Mouse (Mus musculus) forebrain, embryonic 15.5 days (tissue): ENCODE results near the gene Kremen1. TPM values are rescaled to one million over a fixed set of nuclear protein-coding genes. Genes with fewer than 3 reads are reported as not detected.

Experiments
- ATAC-seq: fragments of 200-750 bp; cut with Nextera tagmentation; replicated peaks from 2 replicates; pipeline ENCODE4 v1.8.0; 2017; ENCODE audit warnings: mild to moderate bottlenecking, moderate TSS enrichment, moderate library complexity
- H3K27ac ChIP-seq: fragments of 300-500 bp; sonication (generic); replicated peaks from 2 replicates; pipeline ENCODE4 v1.5.1; 2015; ENCODE audit warnings: mild to moderate bottlenecking, inconsistent platforms
- H3K27me3 ChIP-seq: fragments of 300-500 bp; sonication (generic); 2 replicates; pipeline ENCODE4 v1.6.1; 2015; ENCODE audit warnings: inconsistent platforms
- H3K36me3 ChIP-seq: fragments of 300-500 bp; sonication (generic); 2 replicates; pipeline ENCODE4 v1.6.1; 2015; ENCODE audit warnings: mild to moderate bottlenecking, inconsistent platforms
- H3K4me1 ChIP-seq: fragments of 300-500 bp; sonication (generic); 2 replicates; pipeline ENCODE4 v1.6.1; 2015; ENCODE audit warnings: inconsistent platforms
- H3K4me2 ChIP-seq: fragments of 300-500 bp; sonication (generic); replicated peaks from 2 replicates; pipeline ENCODE4 v1.6.1; 2015; ENCODE audit warnings: mild to moderate bottlenecking, inconsistent platforms
- H3K4me3 ChIP-seq: fragments of 300-500 bp; sonication (generic); 2 replicates; pipeline ENCODE4 v1.5.1; 2015; ENCODE audit warnings: mild to moderate bottlenecking, inconsistent platforms
- H3K9ac ChIP-seq: fragments of 300-500 bp; sonication (generic); replicated peaks from 2 replicates; pipeline ENCODE4 v1.6.1; 2015; ENCODE audit warnings: mild to moderate bottlenecking, inconsistent platforms
- H3K9me3 ChIP-seq: fragments of 300-500 bp; sonication (generic); 2 replicates; pipeline ENCODE4 v1.6.1; 2016; ENCODE audit warnings: inconsistent platforms
- WGBS: fragments of 180-500 bp; shearing (Covaris S2); methylation state at CpG from one replicate; pipeline ENCODE4 v1.1.7; 2015; ENCODE audit warnings: mixed read lengths; 5-methylcytosine and 5-hydroxymethylcytosine counted together
- polyA plus RNA-seq: library from polyadenylated mRNA; unstranded; fragments of >200 nt; fragmentation: Nextera tagmentation; extraction: Ambion mirVana; gene quantifications from 2 replicates; pipeline ENCODE4 v1.2.1, GENCODE M21; 2015

Gene Kremen1
- polyA plus RNA-seq, 1 experiment from 2014 or later: 6.5 TPM

- no peak overlapping the region for H3K4me2 ChIP-seq
- H3K27ac ChIP-seq: no peak overlapping the region
- H3K9ac ChIP-seq: no peak overlapping the region
- H3K36me3 ChIP-seq: no peaks in the 10 kb centered on the region
- H3K9me3 ChIP-seq: no peaks in the 10 kb centered on the region
- H3K27me3 ChIP-seq: no peaks in the 10 kb centered on the region
- 55% methylated on average over 8 of the region's 8 CpGs for WGBS
- peaks cover 4% of the 10 kb centered on the region; the same call in 1 of the 2 replicates for H3K4me1 ChIP-seq
- ATAC-seq: no peak
- no peak overlapping the region for H3K4me3 ChIP-seq
Measured at GRCm38 (mm10) chr11:5179391-5179790, 82.0 kb downstream of the Kremen1 start.

GRCm38 (mm10) chr11:5177171-5177570, 84.2 kb downstream of the Kremen1 start:
- Histone ChIP-seq H3K4me3 (no peak overlapping the region), H3K9me3 (no peaks in the 10 kb centered on the region), H3K27me3 (no peaks in the 10 kb centered on the region), H3K4me1 (no peaks in the 10 kb centered on the region), H3K27ac (no peak overlapping the region), H3K9ac (no peak overlapping the region), H3K36me3 (no peaks in the 10 kb centered on the region), H3K4me2 (no peak overlapping the region)
- ATAC-seq: no peak
- 91% methylated on average over 12 of the region's 12 CpGs for WGBS

- no peak overlapping the region for H3K9ac ChIP-seq
- no peak overlapping the region for H3K4me3 ChIP-seq
- ATAC-seq: no peak
- no peaks in the 10 kb centered on the region for H3K27me3 ChIP-seq
- WGBS: 65% methylated on average over 8 of the region's 8 CpGs
- H3K4me2 ChIP-seq: no peak overlapping the region
- H3K4me1 ChIP-seq: no peaks in the 10 kb centered on the region
- H3K36me3 ChIP-seq: no peaks in the 10 kb centered on the region
- no peaks in the 10 kb centered on the region for H3K9me3 ChIP-seq
- H3K27ac ChIP-seq: no peak overlapping the region
Measured at GRCm38 (mm10) chr11:5176685-5177084, 84.7 kb downstream of the Kremen1 start.

DNA sequence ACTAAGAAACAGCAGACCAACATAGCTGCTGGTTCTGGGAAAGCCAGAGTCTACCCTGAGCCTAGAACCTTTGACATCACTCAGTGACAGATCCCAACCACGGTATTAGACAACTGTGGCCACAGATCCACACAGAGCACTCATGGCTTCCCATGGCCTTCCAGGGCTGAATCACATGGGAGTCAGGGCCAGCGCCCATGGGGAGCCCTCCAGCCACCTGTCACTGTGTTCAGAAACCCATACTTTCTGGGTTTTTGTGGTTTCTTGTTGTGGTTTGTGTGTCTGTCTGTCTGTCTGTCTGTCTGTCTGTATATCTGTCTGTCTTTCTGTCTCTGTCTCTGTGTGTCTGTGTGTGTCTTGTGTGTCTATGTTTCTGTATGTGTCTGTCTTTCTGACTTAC, 85.5 kb downstream of the Kremen1 start:
- WGBS: 93% methylated on average over 2 of the region's 2 CpGs
- no peaks in the 10 kb centered on the region for H3K36me3 ChIP-seq
- H3K27ac ChIP-seq: no peak overlapping the region
- no peaks in the 10 kb centered on the region for H3K4me1 ChIP-seq
- no peak overlapping the region for H3K4me3 ChIP-seq
- no peak overlapping the region for H3K9ac ChIP-seq
- no peak overlapping the region for H3K4me2 ChIP-seq
- H3K9me3 ChIP-seq: no peaks in the 10 kb centered on the region
- no peak for ATAC-seq
- no peaks in the 10 kb centered on the region for H3K27me3 ChIP-seq

DNA sequence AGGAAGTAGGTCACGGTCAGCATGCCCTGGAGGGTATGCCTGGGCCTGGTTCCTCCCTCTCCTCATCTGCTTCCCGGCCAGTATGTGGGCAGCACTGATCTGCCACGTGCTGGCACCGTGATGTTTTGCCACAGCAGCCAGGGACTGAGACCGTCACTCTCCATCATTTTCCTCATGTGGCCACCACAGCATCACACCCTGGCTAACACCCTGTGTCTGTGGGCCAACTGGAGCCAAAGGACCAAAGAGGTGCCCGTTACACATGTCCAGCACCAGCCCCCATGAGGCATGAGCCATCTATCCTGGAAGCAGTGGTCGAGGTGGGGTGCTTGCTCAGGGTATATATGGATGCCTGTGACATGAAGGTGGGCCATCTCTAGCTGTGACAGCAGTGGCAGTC, 86.2 kb downstream of the Kremen1 start:
- 94% methylated on average over 7 of the region's 7 CpGs for WGBS

GRCm38 (mm10) chr11:5172861-5173260, 88.5 kb downstream of the Kremen1 start:
- ATAC-seq: no peak
- Histone ChIP-seq H3K9me3 (no peaks in the 10 kb centered on the region), H3K4me3 (no peak overlapping the region)

More for the DNA sequence above, 86.2 kb downstream of the Kremen1 start:
- no peak for ATAC-seq
- no peaks in the 10 kb centered on the region for H3K4me1 ChIP-seq
- no peak overlapping the region for H3K4me3 ChIP-seq
- no peaks in the 10 kb centered on the region for H3K9me3 ChIP-seq
- H3K9ac ChIP-seq: no peak overlapping the region
- no peaks in the 10 kb centered on the region for H3K27me3 ChIP-seq
- H3K27ac ChIP-seq: no peak overlapping the region
- no peak overlapping the region for H3K4me2 ChIP-seq
- H3K36me3 ChIP-seq: no peaks in the 10 kb centered on the region

DNA sequence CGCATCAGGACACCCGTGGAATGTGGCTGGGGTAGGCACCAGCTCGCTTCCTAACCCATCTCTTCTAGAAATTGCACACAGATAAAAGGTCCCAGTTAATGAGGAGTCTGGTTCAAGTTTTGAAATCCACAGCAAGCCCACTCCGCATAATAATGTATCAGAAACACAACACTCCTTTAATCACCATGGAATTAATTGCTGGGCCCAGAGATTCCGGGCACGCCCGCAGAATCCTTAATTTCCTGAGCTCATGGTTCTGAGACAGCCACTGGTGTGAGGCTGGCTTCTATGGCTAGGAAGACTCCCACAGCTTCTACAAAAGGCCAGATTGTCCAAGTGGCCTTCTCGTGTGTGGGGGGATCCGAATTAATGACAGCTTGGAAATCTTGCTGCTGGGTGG, 94.0 kb downstream of the Kremen1 start:
- H3K4me1 ChIP-seq: peaks cover 40% of the 10 kb centered on the region
- H3K9me3 ChIP-seq: no peaks in the 10 kb centered on the region
- H3K9ac ChIP-seq: no peak overlapping the region
- 21% methylated on average over 9 of the region's 9 CpGs for WGBS
- H3K36me3 ChIP-seq: no peaks in the 10 kb centered on the region
- H3K4me3 ChIP-seq: no peak overlapping the region
- ATAC-seq: peak; percentile 46
- no peak overlapping the region for H3K4me2 ChIP-seq
- peak overlapping the region; percentile 92 for H3K27ac ChIP-seq
- H3K27me3 ChIP-seq: no peaks in the 10 kb centered on the region

More at GRCm38 (mm10) chr11:5172861-5173260, 88.5 kb downstream of the Kremen1 start:
- WGBS: 39% methylated on average over 3 of the region's 3 CpGs
- H3K27ac ChIP-seq: no peak overlapping the region
- H3K27me3 ChIP-seq: no peaks in the 10 kb centered on the region
- H3K4me2 ChIP-seq: no peak overlapping the region
- H3K36me3 ChIP-seq: no peaks in the 10 kb centered on the region
- H3K9ac ChIP-seq: no peak overlapping the region
- peaks cover 1% of the 10 kb centered on the region for H3K4me1 ChIP-seq

- H3K36me3 ChIP-seq: no peaks in the 10 kb centered on the region
- H3K4me2 ChIP-seq: no peak overlapping the region
- no peaks in the 10 kb centered on the region for H3K27me3 ChIP-seq
- peak; percentile 82 for ATAC-seq
- H3K4me3 ChIP-seq: no peak overlapping the region
- H3K4me1 ChIP-seq: peaks cover 40% of the 10 kb centered on the region
- H3K27ac ChIP-seq: peak overlapping the region; percentile 92
- WGBS: 8% methylated on average over 8 of the region's 8 CpGs
- H3K9ac ChIP-seq: no peak overlapping the region
- no peaks in the 10 kb centered on the region for H3K9me3 ChIP-seq
Measured at GRCm38 (mm10) chr11:5165471-5165916, 95.9 kb downstream of the Kremen1 start.

GRCm38 (mm10) chr11:5164310-5164709, 97.0 kb downstream of the Kremen1 start:
- H3K27me3 ChIP-seq: no peaks in the 10 kb centered on the region
- H3K36me3 ChIP-seq: no peaks in the 10 kb centered on the region
- 25% methylated on average over 8 of the region's 8 CpGs for WGBS
- no peak overlapping the region for H3K9ac ChIP-seq
- no peak for ATAC-seq
- H3K4me3 ChIP-seq: no peak overlapping the region
- H3K4me2 ChIP-seq: no peak overlapping the region
- H3K27ac ChIP-seq: peak overlapping the region; percentile 92
- peaks cover 40% of the 10 kb centered on the region for H3K4me1 ChIP-seq
- H3K9me3 ChIP-seq: no peaks in the 10 kb centered on the region

DNA sequence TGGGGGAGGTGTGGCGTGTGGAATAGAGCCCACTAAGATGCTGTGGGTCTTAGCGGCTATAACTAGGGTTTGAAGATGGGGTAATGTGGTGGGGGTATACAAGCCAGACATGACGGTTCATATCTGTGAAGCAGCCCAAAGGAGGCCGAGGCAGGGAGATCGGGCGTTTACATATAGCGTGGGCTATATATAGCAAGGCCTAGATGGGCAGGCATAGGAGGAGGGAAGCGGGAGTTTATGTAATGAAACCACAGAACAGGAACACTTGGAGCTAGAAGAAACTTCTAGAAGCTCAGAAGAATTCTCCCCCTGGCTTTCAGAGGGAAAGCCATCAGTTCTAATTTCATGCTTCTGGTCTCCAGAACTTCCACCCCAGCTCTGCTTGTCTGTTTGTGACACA, 97.9 kb downstream of the Kremen1 start:
- 92% methylated on average over 8 of the region's 8 CpGs for WGBS
- no peak overlapping the region for H3K4me3 ChIP-seq
- H3K36me3 ChIP-seq: no peaks in the 10 kb centered on the region
- no peak overlapping the region for H3K27ac ChIP-seq
- H3K4me1 ChIP-seq: peaks cover 40% of the 10 kb centered on the region
- H3K9me3 ChIP-seq: no peaks in the 10 kb centered on the region
- ATAC-seq: no peak
- no peak overlapping the region for H3K4me2 ChIP-seq
- H3K27me3 ChIP-seq: no peaks in the 10 kb centered on the region
- no peak overlapping the region for H3K9ac ChIP-seq

- H3K4me3 ChIP-seq: no peak overlapping the region
- H3K27me3 ChIP-seq: no peaks in the 10 kb centered on the region
- WGBS: 75% methylated on average over 17 of the region's 17 CpGs
- H3K27ac ChIP-seq: no peak overlapping the region
- H3K36me3 ChIP-seq: no peaks in the 10 kb centered on the region
- H3K9ac ChIP-seq: no peak overlapping the region
- ATAC-seq: no peak
- H3K4me2 ChIP-seq: no peak overlapping the region
- peaks cover 19% of the 10 kb centered on the region for H3K4me1 ChIP-seq
- H3K9me3 ChIP-seq: no peaks in the 10 kb centered on the region
Measured at GRCm38 (mm10) chr11:5160722-5161485, 100.5 kb downstream of the Kremen1 start.

- Histone ChIP-seq H3K4me2 (no peak overlapping the region), H3K9me3 (no peaks in the 10 kb centered on the region), H3K4me1 (no peaks in the 10 kb centered on the region; the same call in 1 of the 2 replicates), H3K27ac (no peak overlapping the region), H3K27me3 (no peaks in the 10 kb centered on the region), H3K4me3 (no peak overlapping the region), H3K9ac (no peak overlapping the region), H3K36me3 (no peaks in the 10 kb centered on the region)
- ATAC-seq: no peak
- WGBS: 90% methylated on average over 11 of the region's 11 CpGs
Measured at GRCm38 (mm10) chr11:5158056-5158455, 103.3 kb downstream of the Kremen1 start.
